Mouse (Mus musculus): ENCODE results near the gene Txndc15.
"Not testable (repeated sequence)": the region's sequence is repeated elsewhere in the genome, so short reads cannot be mapped to it uniquely, and the experiment has no call there.

Gene Txndc15

GRCm38 (mm10) chr13:55714501-55715166, at the start of gene Txndc15:
TSS of gene Txndc15 (plus strand) at chr13:55714650.
- peak; percentile 91 for DNase-seq (ENCODE audit: low read depth, low spot score)

GRCm38 (mm10) chr13:55668550-55668949, 45.9 kb upstream of the Txndc15 start:
- peak; percentile 70 for DNase-seq (ENCODE audit: low read depth, low spot score)

- DNase-seq (ENCODE audit: low read depth, low spot score) = no peak
These were observed 41.7 kb upstream of the Txndc15 start for GRCm38 (mm10) chr13:55672711-55673110.

- no peak for DNase-seq (ENCODE audit: low read depth, low spot score)
These were observed 37.1 kb upstream of the Txndc15 start for GRCm38 (mm10) chr13:55677364-55677763.

DNA sequence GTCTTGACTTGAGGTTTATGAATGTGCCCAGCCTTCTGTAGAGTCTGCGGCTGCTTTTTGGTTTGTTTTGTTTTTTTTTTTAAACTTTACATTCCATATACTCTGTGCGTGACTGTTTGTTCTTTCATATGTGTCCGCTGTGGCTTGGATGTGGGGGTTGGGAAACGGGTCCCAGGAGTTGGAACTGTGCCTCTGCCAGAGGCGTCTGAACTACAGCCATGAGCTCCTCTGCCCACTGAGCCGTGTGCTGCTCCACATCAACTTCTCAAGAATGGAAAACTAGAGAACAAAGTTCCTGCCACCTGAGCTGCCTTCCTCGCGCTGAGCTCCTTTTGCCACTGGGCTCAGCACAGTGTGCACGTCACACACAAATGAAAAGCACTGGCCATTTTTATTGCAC, 32.2 kb upstream of the Txndc15 start:
- no peak for DNase-seq (ENCODE audit: low read depth, low spot score)

GRCm38 (mm10) chr13:55683581-55683980, 30.9 kb upstream of the Txndc15 start:
- no peak for DNase-seq (ENCODE audit: low read depth, low spot score)

DNA sequence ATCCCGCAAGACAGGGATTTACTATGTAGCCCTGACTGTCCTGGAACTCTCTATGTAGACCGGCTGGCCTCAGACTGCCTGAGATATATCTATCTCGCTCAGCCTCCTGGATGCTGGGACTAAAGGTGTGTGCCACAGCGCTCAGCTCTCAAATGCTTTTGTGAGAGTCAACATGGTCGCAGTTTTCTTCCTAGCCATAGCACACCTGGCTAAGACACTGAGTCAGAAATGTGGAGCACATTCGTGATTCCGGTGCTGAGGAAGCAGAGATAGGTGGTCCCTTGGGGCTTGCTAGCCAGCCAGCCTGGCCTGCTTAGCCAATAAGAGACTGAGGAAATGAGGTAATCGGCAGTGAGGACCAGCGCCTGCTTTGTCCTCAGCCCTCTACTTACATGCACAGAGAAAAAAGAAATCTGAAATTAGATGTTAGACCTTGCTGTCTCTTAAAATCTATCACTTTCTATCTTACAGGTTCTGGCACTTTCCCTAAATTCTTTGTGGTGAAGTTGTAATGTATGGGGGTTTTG, 28.3 kb upstream of the Txndc15 start:
- no peak for DNase-seq (ENCODE audit: low read depth, low spot score)

- DNase-seq (ENCODE audit: low read depth, low spot score) = peak; percentile 63
These were observed 26.4 kb upstream of the Txndc15 start for GRCm38 (mm10) chr13:55687927-55688602.

DNA sequence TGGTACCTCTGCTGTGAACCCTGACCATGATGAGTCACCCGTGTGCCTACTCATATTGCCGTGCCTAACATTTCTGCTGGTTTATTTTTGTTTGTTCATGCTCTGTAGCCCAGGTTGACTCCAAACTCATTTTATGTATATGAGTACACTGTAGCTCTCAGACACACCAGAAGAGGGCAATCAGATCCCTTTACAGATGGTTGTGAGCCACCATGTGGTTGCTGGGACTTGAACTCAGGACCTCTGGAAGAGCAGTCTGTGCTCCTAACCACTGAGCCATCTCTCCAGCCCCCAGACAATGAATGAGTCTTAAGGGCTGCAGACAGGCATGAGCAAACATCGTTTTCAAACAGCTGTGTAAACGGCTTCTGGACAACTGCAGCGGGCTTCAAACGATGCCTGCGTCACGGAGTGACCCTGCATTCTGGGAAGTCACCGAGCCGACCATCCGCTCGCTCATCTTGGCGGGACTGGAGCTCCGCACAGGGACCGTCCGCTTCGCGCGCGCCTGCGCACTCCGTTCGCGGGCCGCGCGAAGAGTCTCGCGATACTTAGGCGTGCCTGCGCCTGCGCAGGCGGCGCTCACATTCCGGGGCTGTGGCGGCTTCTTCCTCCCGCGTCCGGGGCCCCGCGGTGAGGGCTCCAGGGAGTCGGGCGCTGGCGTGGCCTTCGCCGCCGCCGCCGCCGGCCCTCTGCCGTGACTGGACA, 21.8 kb upstream of the Txndc15 start, which contains the start of gene B230219D22Rik:
B230219D22Rik (plus strand) TSS at position 590 of the 708 bp plus-strand sequence.
- peak; percentile 98 for DNase-seq (ENCODE audit: low read depth, low spot score)

- peak; percentile 58 for DNase-seq (ENCODE audit: low read depth, low spot score)
These were observed 21.2 kb upstream of the Txndc15 start for GRCm38 (mm10) chr13:55693243-55693721.

- no peak for DNase-seq (ENCODE audit: low read depth, low spot score)
These were observed 20.3 kb upstream of the Txndc15 start for GRCm38 (mm10) chr13:55694110-55694509.

- DNase-seq (ENCODE audit: low read depth, low spot score) = not testable (repeated sequence)
These were observed 18.5 kb upstream of the Txndc15 start for GRCm38 (mm10) chr13:55695989-55696388.

- DNase-seq (ENCODE audit: low read depth, low spot score) = peak; percentile 49
These were observed 10.1 kb upstream of the Txndc15 start for GRCm38 (mm10) chr13:55704301-55704700.

DNA sequence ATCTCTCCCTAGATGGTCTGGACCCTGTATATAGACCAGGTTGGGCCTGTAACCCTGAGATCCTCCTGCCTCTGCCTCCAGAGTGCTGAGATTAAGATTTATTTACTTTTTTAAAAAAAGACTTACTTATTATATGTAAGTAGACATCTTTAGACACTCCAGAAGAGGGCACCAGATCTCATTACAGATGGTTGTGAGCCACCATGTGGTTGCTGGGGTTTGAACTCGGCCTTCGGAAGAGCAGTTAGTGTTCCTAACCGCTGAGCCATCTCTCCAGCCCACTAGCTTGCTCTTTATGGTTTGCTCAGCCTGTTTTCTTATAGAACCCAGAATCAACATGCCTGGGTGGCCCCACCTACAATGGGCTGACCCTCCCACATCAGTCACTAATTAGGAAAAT, 1.6 kb upstream of the Txndc15 start:
- DNase-seq (ENCODE audit: low read depth, low spot score) = peak; percentile 47

GRCm38 (mm10) chr13:55715167-55715512, 690 bp downstream of the Txndc15 start:
- DNase-seq (ENCODE audit: low read depth, low spot score) = no peak

DNA sequence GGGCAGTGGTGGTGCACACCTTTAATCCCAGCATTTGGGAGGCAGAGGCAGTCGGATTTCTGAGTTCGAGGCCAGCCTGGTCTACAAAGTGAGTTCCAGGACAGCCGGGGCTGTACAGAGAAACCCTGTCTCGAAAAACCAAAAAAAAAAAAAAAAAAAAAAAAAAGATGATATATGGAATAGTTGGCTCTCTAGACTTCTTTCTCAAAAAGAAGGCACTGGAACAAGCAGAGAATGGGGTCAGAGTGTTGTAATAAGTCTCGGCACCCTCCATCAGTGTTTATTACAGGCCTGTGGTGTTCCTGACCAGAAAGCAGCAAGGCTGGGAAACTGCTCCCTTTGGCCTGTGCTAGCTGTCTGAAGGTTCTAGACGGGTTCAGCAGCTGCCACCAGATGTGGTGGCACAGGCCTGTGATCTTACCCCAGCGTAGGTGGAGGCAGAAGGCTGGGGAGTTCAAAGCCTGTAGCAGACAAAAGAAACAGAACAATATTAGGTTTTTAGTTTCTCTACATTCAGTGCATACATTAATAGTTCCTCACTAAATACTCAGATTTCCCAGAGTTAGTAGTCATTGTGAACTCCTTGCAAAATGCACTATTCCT, 1.6 kb downstream of the Txndc15 start:
- DNase-seq (ENCODE audit: low read depth, low spot score) = no peak

DNA sequence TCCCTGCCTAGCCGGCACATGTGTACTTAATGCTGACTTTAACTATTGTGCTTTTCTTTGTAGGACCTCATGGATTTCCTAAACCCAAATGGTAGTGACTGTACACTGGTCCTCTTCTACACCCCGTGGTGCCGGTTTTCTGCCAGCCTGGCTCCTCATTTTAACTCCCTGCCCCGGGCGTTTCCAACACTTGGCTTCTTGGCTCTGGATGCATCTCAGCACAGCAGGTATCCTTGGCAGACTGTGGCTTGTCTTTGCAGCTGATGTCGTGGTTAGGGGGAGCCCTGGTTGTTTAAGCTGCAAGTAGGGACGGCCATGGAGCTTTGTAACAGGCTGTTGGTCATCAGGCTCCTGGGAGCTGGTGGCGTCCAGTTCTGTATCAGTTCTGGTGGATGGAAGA, 7.1 kb downstream of the Txndc15 start:
- DNase-seq (ENCODE audit: low read depth, low spot score) = no peak

GRCm38 (mm10) chr13:55721995-55722394, 7.5 kb downstream of the Txndc15 start:
- no peak for DNase-seq (ENCODE audit: low read depth, low spot score)

GRCm38 (mm10) chr13:55726598-55727119, 12.2 kb downstream of the Txndc15 start:
- DNase-seq (ENCODE audit: low read depth, low spot score) = no peak

- DNase-seq (ENCODE audit: low read depth, low spot score) = peak; percentile 87
These were observed 12.8 kb downstream of the Txndc15 start, which contains the start of gene Pcbd2 for GRCm38 (mm10) chr13:55727120-55727838. TSS of gene Pcbd2 (plus strand) at chr13:55727368.

DNA sequence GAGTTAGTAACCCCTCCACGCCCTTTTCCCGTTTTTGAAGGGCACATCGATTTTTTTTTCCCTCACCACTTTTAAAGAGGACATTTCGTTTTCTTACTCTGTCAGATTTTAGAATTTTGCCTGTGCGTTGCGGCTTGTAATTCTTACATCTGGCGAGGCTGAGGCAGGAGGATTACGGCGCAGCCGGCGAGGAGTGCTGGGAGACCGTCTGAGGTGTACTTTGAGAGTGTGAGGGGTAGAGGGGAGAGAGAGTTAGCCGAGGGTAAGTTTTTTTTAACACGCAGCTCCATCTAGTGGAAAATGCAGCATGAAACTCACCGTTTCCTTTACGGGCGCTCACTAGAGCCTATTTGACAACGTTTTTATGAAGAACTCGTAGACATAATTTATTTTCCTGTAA, 13.4 kb downstream of the Txndc15 start:
- peak; percentile 81 for DNase-seq (ENCODE audit: low read depth, low spot score)
